Mouse (Mus musculus) ES-Bruce4 (cell line): Measurements from ENCODE around the gene Cep170b. TPM values are rescaled to one million over a fixed set of nuclear protein-coding genes. Genes with fewer than 3 reads are reported as not detected.

ENCODE experiments used
- H3K27ac ChIP-seq: 2 replicates; pipeline ENCODE4 v1.5.1; 2012; ENCODE audit warnings: low read length, inconsistent platforms; ENCODE audit not compliant: insufficient read depth
- H3K27me3 ChIP-seq: 2 replicates; pipeline ENCODE4 v1.6.1; 2012; ENCODE audit warnings: mild to moderate bottlenecking, low read length, inconsistent platforms; ENCODE audit not compliant: control insufficient read depth, poor library complexity, insufficient read depth, severe bottlenecking
- H3K36me3 ChIP-seq: 2 replicates; pipeline ENCODE4 v1.6.1; 2012; ENCODE audit warnings: inconsistent platforms, mild to moderate bottlenecking, low read length, moderate library complexity; ENCODE audit not compliant: control insufficient read depth, poor library complexity, insufficient read depth, severe bottlenecking
- H3K4me1 ChIP-seq: one replicate; pipeline ENCODE4 v1.8.1; 2011; ENCODE audit warnings: low read length; ENCODE audit not compliant: control insufficient read depth, insufficient read depth
- H3K4me3 ChIP-seq: 2 replicates; pipeline ENCODE4 v1.5.1; 2011; ENCODE audit warnings: low read depth, mild to moderate bottlenecking, low read length
- H3K9ac ChIP-seq: 2 replicates; pipeline ENCODE4 v1.6.1; 2012; ENCODE audit warnings: low read depth, mild to moderate bottlenecking, inconsistent platforms; ENCODE audit not compliant: poor library complexity, severe bottlenecking
- H3K9me3 ChIP-seq: replicated peaks from 2 replicates; pipeline ENCODE4 v1.6.1; 2012; ENCODE audit warnings: mild to moderate bottlenecking, low read length, inconsistent platforms; ENCODE audit not compliant: control insufficient read depth, poor library complexity, insufficient read depth, severe bottlenecking
- CTCF ChIP-seq: IDR thresholded peaks from one replicate; pipeline ENCODE4 v1.8.1; 2011; ENCODE audit warnings: low read depth, low read length
- EP300 ChIP-seq: IDR thresholded peaks from 2 replicates; pipeline ENCODE4 v1.6.1; 2011; ENCODE audit warnings: low read depth, low read length; ENCODE audit not compliant: insufficient read depth
- POLR2A ChIP-seq: IDR thresholded peaks from one replicate; pipeline ENCODE4 v1.8.1; 2011; ENCODE audit warnings: low read length; ENCODE audit not compliant: insufficient read depth
- polyA plus RNA-seq: library from polyadenylated mRNA; stranded (reverse); fragments of >200 nt; gene quantifications from 2 replicates; pipeline ENCODE4 v1.2.4, GENCODE M21; 2011; ENCODE audit warnings: low read depth; ENCODE audit not compliant: missing spikeins, insufficient read depth, insufficient read length

Gene Cep170b
- polyA plus RNA-seq, 1 experiment = 104 TPM

DNA sequence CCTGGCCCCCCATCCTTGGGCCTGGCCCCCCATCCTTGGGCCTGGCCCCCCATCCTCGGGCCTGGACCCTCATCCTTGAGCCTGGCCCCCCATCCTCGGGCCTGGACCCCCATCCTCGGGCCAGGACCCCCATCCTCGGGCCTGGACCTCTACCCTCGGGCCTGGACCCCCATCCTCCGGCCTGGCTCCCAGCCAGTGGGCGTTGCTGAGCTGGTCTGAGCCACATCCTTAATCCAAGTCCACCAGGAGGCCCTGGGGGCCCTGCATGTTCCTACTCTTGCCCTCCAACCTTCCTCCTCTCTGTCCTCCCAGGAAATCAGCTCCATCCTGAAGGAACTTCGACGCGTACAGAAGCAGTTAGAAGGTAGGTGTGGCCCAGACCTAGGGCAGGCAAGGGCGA is 24.0 kb downstream of the Cep170b start:
- Histone ChIP-seq H3K9ac (no peak overlapping the region), H3K27me3 (no peaks in the 10 kb centered on the region), H3K9me3 (no peaks in the 10 kb centered on the region), H3K4me1 (no peaks in the 10 kb centered on the region), H3K4me3 (no peak overlapping the region), H3K36me3 (peaks cover 6% of the 10 kb centered on the region; the same call in 1 of the 2 replicates), H3K27ac (no peak overlapping the region)
- TF ChIP-seq POLR2A (no peak), EP300 (no peak), CTCF (no peak)

- Histone ChIP-seq H3K9me3 (no peaks in the 10 kb centered on the region), H3K27me3 (no peaks in the 10 kb centered on the region), H3K27ac (no peak overlapping the region), H3K36me3 (peaks cover 6% of the 10 kb centered on the region; the same call in 1 of the 2 replicates), H3K4me3 (no peak overlapping the region), H3K4me1 (no peaks in the 10 kb centered on the region), H3K9ac (no peak overlapping the region)
- TF ChIP-seq POLR2A (no peak), EP300 (no peak), CTCF (no peak)
Measured at GRCm38 (mm10) chr12:112744891-112745580, 24.8 kb downstream of the Cep170b start.

DNA sequence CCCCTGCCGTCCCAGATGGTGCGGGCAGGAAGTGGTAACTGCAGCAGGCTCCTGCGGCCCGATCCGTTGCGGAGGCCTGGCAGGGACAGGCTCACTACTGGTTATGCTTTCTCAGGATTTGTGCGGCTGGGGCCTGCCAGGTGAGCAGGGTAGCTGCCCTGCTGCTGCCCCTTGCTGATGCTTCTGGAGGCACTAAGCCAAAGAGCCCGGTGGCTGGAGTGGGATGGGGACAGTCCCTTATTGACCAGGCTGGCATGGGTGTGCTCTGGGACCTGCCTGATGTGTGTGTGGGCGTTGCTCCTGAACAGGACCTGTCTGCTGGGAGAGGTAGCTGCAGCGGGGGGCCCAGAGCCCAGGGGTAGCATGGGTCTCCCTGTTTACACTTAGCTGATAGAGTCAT is 25.5 kb downstream of the Cep170b start:
- H3K9me3 ChIP-seq = no peaks in the 10 kb centered on the region
- no peak overlapping the region for H3K4me3 ChIP-seq
- TF ChIP-seq CTCF (no peak), EP300 (no peak), POLR2A (no peak)
- no peak overlapping the region for H3K9ac ChIP-seq
- no peak overlapping the region for H3K27ac ChIP-seq
- peaks cover 6% of the 10 kb centered on the region; the same call in 1 of the 2 replicates for H3K36me3 ChIP-seq
- H3K4me1 ChIP-seq = no peaks in the 10 kb centered on the region
- no peaks in the 10 kb centered on the region for H3K27me3 ChIP-seq

DNA sequence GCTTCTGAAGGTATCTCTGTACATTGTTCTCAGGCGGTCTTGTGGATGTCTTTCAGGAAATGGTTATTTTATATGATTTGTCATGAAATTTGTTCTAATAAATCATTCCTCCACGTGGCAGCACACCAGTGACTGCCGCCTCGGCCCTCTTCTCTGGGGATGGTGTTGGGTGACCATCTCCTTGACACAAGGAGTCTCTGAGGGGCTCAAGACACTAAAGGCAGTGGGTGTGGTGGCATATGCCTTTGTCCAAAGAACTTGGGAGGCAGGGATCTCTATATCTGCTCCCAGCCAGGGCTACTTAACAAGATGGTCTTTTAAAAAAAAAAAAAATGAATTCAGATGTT is 26.2 kb downstream of the Cep170b start:
- Histone ChIP-seq H3K4me3 (no peak overlapping the region), H3K36me3 (peaks cover 6% of the 10 kb centered on the region; the same call in 1 of the 2 replicates), H3K9ac (no peak overlapping the region), H3K27me3 (no peaks in the 10 kb centered on the region), H3K4me1 (no peaks in the 10 kb centered on the region), H3K9me3 (no peaks in the 10 kb centered on the region), H3K27ac (no peak overlapping the region)
- no peak for TF ChIP-seq CTCF
- no peak for TF ChIP-seq POLR2A
- TF ChIP-seq EP300 = no peak

- H3K4me3 ChIP-seq = no peak overlapping the region
- no peaks in the 10 kb centered on the region for H3K4me1 ChIP-seq
- TF ChIP-seq CTCF (no peak), POLR2A (no peak)
- H3K36me3 ChIP-seq = peaks cover 6% of the 10 kb centered on the region; the same call in 1 of the 2 replicates
- H3K9me3 ChIP-seq = no peaks in the 10 kb centered on the region
- H3K27ac ChIP-seq = no peak overlapping the region
- H3K27me3 ChIP-seq = no peaks in the 10 kb centered on the region
- H3K9ac ChIP-seq = no peak overlapping the region
Measured at GRCm38 (mm10) chr12:112746808-112747605, 26.8 kb downstream of the Cep170b start.

DNA sequence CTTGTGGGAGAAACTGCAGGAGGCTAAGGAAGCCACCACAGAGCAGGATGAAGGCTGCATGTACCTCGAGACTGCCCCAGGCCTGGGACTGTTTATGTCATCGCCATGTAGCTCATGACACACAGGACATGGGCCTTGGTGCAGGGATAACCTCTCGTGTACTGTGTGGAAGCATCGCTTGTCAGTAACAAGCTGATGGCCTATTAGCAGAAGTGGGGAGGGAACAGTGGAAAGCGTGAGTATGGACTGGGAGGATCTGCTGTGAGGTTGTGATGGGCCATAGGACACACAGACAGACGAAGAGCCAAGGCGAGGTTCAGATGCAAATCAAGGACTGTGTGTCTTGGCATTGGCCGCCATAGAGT is 27.3 kb downstream of the Cep170b start:
- Histone ChIP-seq H3K27ac (no peak overlapping the region), H3K4me1 (no peaks in the 10 kb centered on the region), H3K36me3 (peaks cover 6% of the 10 kb centered on the region; the same call in 1 of the 2 replicates), H3K9ac (no peak overlapping the region), H3K27me3 (no peaks in the 10 kb centered on the region), H3K4me3 (no peak overlapping the region), H3K9me3 (no peaks in the 10 kb centered on the region)
- TF ChIP-seq CTCF (no peak), EP300 (no peak), POLR2A (no peak)
